Mouse (Mus musculus) Muller cell, postnatal 12 days (primary cell): ENCODE measurements around the gene Kbtbd12.
A peak's percentile ranks its signal among the peaks of the same experiment; 100 is the strongest.

Experiments
- DNase-seq: peaks from one replicate; pipeline ENCODE4 v3.0.0-alpha.2; 2015; ENCODE audit errors: inconsistent ontology term

Kbtbd12 gene

GRCm38 (mm10) chr6:88637611-88638301, at the start of gene Kbtbd12:
TSS of gene Kbtbd12 (minus strand) at chr6:88637950.
- DNase-seq, result no peak

GRCm38 (mm10) chr6:88683380-88684053, 45.8 kb upstream of the Kbtbd12 start:
- peak; percentile 76 for DNase-seq

- DNase-seq, result no peak
Measured at GRCm38 (mm10) chr6:88681026-88681425, 43.3 kb upstream of the Kbtbd12 start.

- DNase-seq, result peak; percentile 81
Measured at GRCm38 (mm10) chr6:88677738-88678137, 40.0 kb upstream of the Kbtbd12 start.

- DNase-seq, result no peak
Measured at GRCm38 (mm10) chr6:88676753-88677736, 39.3 kb upstream of the Kbtbd12 start.

- DNase-seq, result no peak
Measured at GRCm38 (mm10) chr6:88675815-88676214, 38.1 kb upstream of the Kbtbd12 start.

GRCm38 (mm10) chr6:88662284-88662683, 24.5 kb upstream of the Kbtbd12 start:
- no peak for DNase-seq

GRCm38 (mm10) chr6:88661696-88662095, 23.9 kb upstream of the Kbtbd12 start:
- peak; percentile 16 for DNase-seq

GRCm38 (mm10) chr6:88647564-88648295, 10.0 kb upstream of the Kbtbd12 start:
- peak; percentile 18 for DNase-seq

- no peak for DNase-seq
Measured at GRCm38 (mm10) chr6:88644786-88645185, 7.0 kb upstream of the Kbtbd12 start.

GRCm38 (mm10) chr6:88641346-88641920, 3.7 kb upstream of the Kbtbd12 start:
- no peak for DNase-seq

- DNase-seq, result no peak
Measured at GRCm38 (mm10) chr6:88640331-88640730, 2.6 kb upstream of the Kbtbd12 start.

GRCm38 (mm10) chr6:88639921-88640320, 2.2 kb upstream of the Kbtbd12 start:
- DNase-seq, result peak; percentile 54

- DNase-seq, result peak; percentile 6
Measured at GRCm38 (mm10) chr6:88639372-88639920, 1.7 kb upstream of the Kbtbd12 start.

- no peak for DNase-seq
Measured at GRCm38 (mm10) chr6:88638917-88639316, 1.2 kb upstream of the Kbtbd12 start.

GRCm38 (mm10) chr6:88635881-88636754, 1.6 kb downstream of the Kbtbd12 start:
- no peak for DNase-seq

- no peak for DNase-seq
Measured at GRCm38 (mm10) chr6:88631293-88631692, 6.5 kb downstream of the Kbtbd12 start.

GRCm38 (mm10) chr6:88630560-88630959, 7.2 kb downstream of the Kbtbd12 start:
- no peak for DNase-seq

GRCm38 (mm10) chr6:88629821-88630220, 7.9 kb downstream of the Kbtbd12 start:
- no peak for DNase-seq
